Mouse (Mus musculus) hematopoietic multipotent progenitor cell, adult 10-12 weeks (in vitro differentiated cells): ENCODE data around the gene Map3k9. TPM values are rescaled to one million over a fixed set of nuclear protein-coding genes. Genes with fewer than 3 reads are reported as not detected.

Source experiments
- polyA plus RNA-seq: library from polyadenylated mRNA; stranded (reverse); fragments of >175 nt; gene quantifications from 2 replicates; pipeline ENCODE4 v1.2.3, GENCODE M21; 2012; ENCODE audit warnings: low replicate concordance

Map3k9 gene
- polyA plus RNA-seq, result 6.7 and 12.2 TPM in 2 replicates

DNA sequence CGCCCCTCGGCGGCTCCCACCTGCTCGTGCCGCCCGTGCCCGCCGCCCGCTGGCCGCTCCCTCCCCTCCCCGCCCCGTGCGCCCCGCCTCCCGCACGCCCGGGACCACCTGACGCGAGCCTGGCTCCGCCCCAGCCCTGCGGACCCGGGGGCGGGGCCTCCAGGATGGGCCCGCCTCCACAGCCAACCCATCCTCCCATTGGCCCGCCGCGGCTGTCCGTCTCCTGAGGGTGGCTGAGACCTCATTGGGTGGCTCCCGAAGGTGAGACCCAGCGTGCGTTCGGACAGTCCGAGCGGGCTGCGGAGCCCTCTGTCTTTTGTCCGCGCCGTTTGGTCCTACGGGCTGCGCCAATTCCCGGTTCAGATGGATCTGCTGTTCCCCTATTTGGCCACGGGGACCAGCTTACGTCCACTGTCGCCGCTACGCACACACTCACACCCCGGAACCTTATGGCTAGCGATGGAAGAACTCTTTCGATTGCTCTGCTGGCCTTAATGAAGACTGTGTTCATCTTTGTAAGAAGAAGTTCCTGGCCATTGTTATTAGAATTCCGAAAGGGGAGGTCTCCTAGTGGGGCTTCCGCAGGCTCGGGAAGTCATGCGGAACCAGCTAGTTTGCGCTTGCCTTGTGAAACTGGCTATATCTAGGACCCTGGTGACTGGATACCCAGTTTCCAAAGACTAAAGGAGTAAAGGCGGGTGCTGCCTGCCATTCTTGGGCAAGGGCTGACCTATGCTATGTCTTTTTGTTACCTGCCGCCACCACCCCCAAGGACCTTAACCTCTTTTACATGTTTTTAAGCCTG is at the start of gene Map3k9:
Gene Map3k9, minus strand, starts transcription at position 71 of the 805 bp plus-strand sequence.

Other genes starting within 250 kb of the Map3k9 start
- 0.40 and 56.9 TPM in 2 replicates for gene Gm20498, start 248.3 kb downstream of the Map3k9 start, polyA plus RNA-seq
- gene Synj2bp, start 248.3 kb downstream of the Map3k9 start, polyA plus RNA-seq, result 5.6 and 8.6 TPM in 2 replicates
- not detected in 2 replicates for gene Adam21, start 212.7 kb downstream of the Map3k9 start, polyA plus RNA-seq
- gene Med6, start 186.2 kb downstream of the Map3k9 start, polyA plus RNA-seq, result 0.47 and 2.7 TPM in 2 replicates
- not detected in 2 replicates for gene Ttc9, start 149.9 kb downstream of the Map3k9 start, polyA plus RNA-seq
- gene Pcnx, start 78.8 kb upstream of the Map3k9 start, polyA plus RNA-seq, result 12.1 and 22.3 TPM in 2 replicates